Mouse (Mus musculus): ENCODE measurements around the gene Gfm2.

The Gfm2 gene

GRCm38 (mm10) chr13:97225130-97225529 lies 87.4 kb downstream of the Gfm2 start:
- DNase-seq (ENCODE audit: extremely low read depth, low read depth, low spot score): no peak

GRCm38 (mm10) chr13:97227795-97228194 lies 90.1 kb downstream of the Gfm2 start:
- no peak for DNase-seq (ENCODE audit: extremely low read depth, low read depth, low spot score)

GRCm38 (mm10) chr13:97230101-97230500 lies 92.4 kb downstream of the Gfm2 start:
- no peak for DNase-seq (ENCODE audit: extremely low read depth, low read depth, low spot score)
